Mouse (Mus musculus): ENCODE measurements around the gene Wdr31. TPM values are rescaled to one million over a fixed set of nuclear protein-coding genes. Genes with fewer than 3 reads are reported as not detected.

Wdr31 gene
- polyA plus RNA-seq, 1 experiment, result 0.51 TPM

DNA sequence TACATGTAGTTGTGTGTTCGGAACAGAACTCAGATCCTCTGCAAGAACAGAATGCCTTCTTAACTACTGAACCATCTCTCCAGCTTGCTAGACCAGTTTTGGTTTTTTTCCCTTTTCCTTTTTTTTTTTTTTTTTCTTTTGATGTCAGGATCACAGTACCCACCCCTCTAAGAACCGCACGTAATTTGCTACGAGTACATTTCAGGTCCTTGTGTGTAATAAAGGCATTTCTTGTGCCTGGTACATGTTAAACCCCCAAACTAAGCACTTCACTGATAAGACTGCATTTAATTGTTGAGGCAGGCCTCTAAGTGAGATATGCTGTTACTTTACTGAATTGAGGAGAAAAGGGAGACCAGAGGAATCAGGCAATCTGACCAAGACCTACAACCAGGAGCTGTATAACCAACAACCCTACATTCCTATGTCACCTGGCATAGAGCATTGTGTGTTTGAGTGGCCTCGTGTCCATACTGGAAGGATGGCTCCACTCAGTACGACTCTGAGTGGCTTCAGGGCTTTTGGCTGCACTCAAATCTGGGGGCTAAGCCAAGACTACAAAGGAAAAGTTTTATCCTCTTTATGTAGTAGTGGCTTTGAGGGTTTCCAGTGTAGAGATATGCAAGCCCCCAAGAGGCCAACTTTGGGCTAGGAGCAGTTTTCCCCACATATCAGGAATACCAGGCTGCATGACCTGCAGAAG is 7.0 kb upstream of the Wdr31 start:
- DNase-seq (ENCODE audit: low read depth in 1 of 2, low spot score in 2 of 2), result no peak
- H3K4me3 ChIP-seq (ENCODE audit: extremely low read depth, insufficient read depth, insufficient read length), result no peak overlapping the region
- H3K27ac ChIP-seq (ENCODE audit: insufficient read depth, low read length), result no peak overlapping the region
- peaks cover 13% of the 10 kb centered on the region for H3K4me1 ChIP-seq (ENCODE audit: control insufficient read depth, insufficient read depth, insufficient read length)
- H3K36me3 ChIP-seq (ENCODE audit: control insufficient read depth, insufficient read depth, low read length), result no peaks in the 10 kb centered on the region
- no peaks in the 10 kb centered on the region for H3K27me3 ChIP-seq (ENCODE audit: control insufficient read depth, insufficient read depth, low read length)
- no peak for TF ChIP-seq POLR2A (IDR thresholded peaks at IDR 0.05; ENCODE audit: low read depth, low read length)
- TF ChIP-seq CTCF (IDR thresholded peaks at IDR 0.05; ENCODE audit: extremely low read depth, insufficient read depth, insufficient read length, insufficient replicate concordance), result no peak
- WGBS, result 91% methylated on average over 6 of the region's 6 CpGs

DNA sequence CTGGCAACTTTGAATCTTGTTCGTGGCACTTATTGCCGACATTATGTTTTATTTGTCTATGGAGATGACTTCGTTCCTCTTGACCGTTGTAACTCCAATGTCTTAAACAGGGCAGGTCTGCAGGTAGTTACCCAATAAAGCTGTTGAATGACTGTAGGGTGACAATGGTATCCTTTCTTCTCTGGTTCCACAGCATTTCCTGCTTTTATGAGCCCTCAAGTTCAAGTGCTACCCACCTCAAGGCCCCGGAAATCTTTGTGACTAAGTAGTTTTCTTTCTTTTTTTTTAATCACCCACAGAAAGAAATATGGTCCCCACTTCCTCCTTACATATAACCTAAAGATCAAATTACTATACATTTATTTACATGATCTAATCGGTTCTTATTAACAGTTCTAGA is 5.1 kb upstream of the Wdr31 start:
- H3K27ac ChIP-seq (ENCODE audit: insufficient read depth, low read length), result no peak overlapping the region
- H3K4me3 ChIP-seq (ENCODE audit: extremely low read depth, insufficient read depth, insufficient read length), result no peak overlapping the region
- peaks cover 12% of the 10 kb centered on the region for H3K4me1 ChIP-seq (ENCODE audit: control insufficient read depth, insufficient read depth, insufficient read length)
- H3K36me3 ChIP-seq (ENCODE audit: control insufficient read depth, insufficient read depth, low read length), result no peaks in the 10 kb centered on the region
- 55% methylated on average over 6 of the region's 6 CpGs for WGBS
- no peaks in the 10 kb centered on the region for H3K27me3 ChIP-seq (ENCODE audit: control insufficient read depth, insufficient read depth, low read length)
- TF ChIP-seq CTCF (IDR thresholded peaks at IDR 0.05; ENCODE audit: extremely low read depth, insufficient read depth, insufficient read length, insufficient replicate concordance), result no peak
- TF ChIP-seq POLR2A (IDR thresholded peaks at IDR 0.05; ENCODE audit: low read depth, low read length), result no peak
- no peak for DNase-seq (ENCODE audit: low read depth in 1 of 2, low spot score in 2 of 2)

DNA sequence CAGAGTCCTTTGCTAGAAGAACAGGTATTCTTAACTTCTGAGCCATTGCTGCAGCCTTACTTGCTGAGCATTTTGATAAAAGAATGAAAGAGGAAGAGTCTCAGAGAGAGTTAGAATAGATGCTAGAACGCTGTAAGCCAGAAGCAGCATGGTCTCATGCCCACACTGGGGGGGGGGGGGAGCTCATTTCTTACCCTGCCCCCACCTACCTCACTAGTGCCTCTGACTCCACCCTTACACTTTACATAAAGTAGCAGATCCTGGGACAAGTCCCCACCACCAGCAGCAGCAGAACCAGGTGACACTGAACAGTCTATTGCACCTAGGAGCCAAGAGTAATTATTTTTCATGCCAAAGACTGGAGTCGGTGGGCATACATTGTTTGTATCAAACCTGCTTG is 4.4 kb upstream of the Wdr31 start:
- H3K27me3 ChIP-seq (ENCODE audit: control insufficient read depth, insufficient read depth, low read length), result no peaks in the 10 kb centered on the region
- 62% methylated on average over 2 of the region's 2 CpGs for WGBS
- no peak for TF ChIP-seq POLR2A (IDR thresholded peaks at IDR 0.05; ENCODE audit: low read depth, low read length)
- peaks cover 7% of the 10 kb centered on the region for H3K4me1 ChIP-seq (ENCODE audit: control insufficient read depth, insufficient read depth, insufficient read length)
- DNase-seq (ENCODE audit: low read depth in 1 of 2, low spot score in 2 of 2), result no peak
- no peak overlapping the region for H3K4me3 ChIP-seq (ENCODE audit: extremely low read depth, insufficient read depth, insufficient read length)
- no peak overlapping the region for H3K27ac ChIP-seq (ENCODE audit: insufficient read depth, low read length)
- H3K36me3 ChIP-seq (ENCODE audit: control insufficient read depth, insufficient read depth, low read length), result no peaks in the 10 kb centered on the region

DNA sequence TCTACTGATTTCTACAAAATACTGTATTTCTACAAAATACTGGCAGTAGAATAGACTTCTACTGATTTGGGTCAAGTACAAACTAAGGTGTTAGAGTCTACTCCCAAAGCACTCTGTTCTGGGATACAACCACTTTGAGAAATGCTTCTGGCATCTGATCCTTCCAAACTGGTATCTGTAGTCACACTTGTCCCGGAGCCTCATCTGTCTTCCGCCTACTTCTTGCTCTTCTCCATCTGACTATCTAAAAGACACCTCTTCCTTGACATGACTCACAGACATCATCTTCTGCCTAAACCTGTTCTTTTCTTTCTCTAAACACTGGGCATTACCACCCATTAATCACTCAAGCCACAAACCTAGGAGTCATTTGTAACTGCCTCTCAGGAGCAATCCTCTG is 1.4 kb upstream of the Wdr31 start:
- no peaks in the 10 kb centered on the region; the same call in 1 of the 2 replicates for H3K4me1 ChIP-seq (ENCODE audit: control insufficient read depth, insufficient read depth, insufficient read length)
- no peaks in the 10 kb centered on the region for H3K36me3 ChIP-seq (ENCODE audit: control insufficient read depth, insufficient read depth, low read length)
- TF ChIP-seq POLR2A (IDR thresholded peaks at IDR 0.05; ENCODE audit: low read depth, low read length) (no peak), CTCF (IDR thresholded peaks at IDR 0.05; ENCODE audit: extremely low read depth, insufficient read depth, insufficient read length, insufficient replicate concordance) (no peak)
- DNase-seq (ENCODE audit: low read depth in 1 of 2, low spot score in 2 of 2), result no peak
- H3K27ac ChIP-seq (ENCODE audit: insufficient read depth, low read length), result no peak overlapping the region
- WGBS, result 90% methylated on average over 2 of the region's 2 CpGs
- no peak overlapping the region for H3K4me3 ChIP-seq (ENCODE audit: extremely low read depth, insufficient read depth, insufficient read length)
- no peaks in the 10 kb centered on the region for H3K27me3 ChIP-seq (ENCODE audit: control insufficient read depth, insufficient read depth, low read length)

DNA sequence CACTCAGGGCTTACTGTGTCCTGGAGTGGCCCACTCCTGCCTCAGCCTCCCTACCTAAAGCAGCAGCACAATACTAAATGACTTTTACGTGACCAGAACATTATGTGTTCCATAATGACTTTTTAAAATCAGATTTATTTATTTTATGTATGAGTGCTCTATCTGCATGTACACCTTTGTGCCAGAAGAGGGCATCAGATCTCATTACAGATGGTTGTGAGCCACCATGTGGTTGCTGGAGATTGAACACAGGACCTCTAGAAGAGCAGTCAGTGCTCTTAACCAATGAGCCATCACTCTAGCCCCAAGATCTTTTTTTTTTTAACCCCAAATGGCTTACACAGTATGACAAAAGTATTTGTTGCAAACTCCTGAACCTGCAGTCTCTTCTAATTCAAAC is 2.5 kb downstream of the Wdr31 start:
- Histone ChIP-seq H3K4me3 (ENCODE audit: extremely low read depth, insufficient read depth, insufficient read length) (no peak overlapping the region), H3K4me1 (ENCODE audit: control insufficient read depth, insufficient read depth, insufficient read length) (no peaks in the 10 kb centered on the region; the same call in 1 of the 2 replicates), H3K27me3 (ENCODE audit: control insufficient read depth, insufficient read depth, low read length) (no peaks in the 10 kb centered on the region), H3K27ac (ENCODE audit: insufficient read depth, low read length) (no peak overlapping the region), H3K36me3 (ENCODE audit: control insufficient read depth, insufficient read depth, low read length) (no peaks in the 10 kb centered on the region)
- DNase-seq (ENCODE audit: low read depth in 1 of 2, low spot score in 2 of 2), result no peak
- 89% methylated on average over 1 of the region's 1 CpGs for WGBS
- TF ChIP-seq POLR2A (IDR thresholded peaks at IDR 0.05; ENCODE audit: low read depth, low read length), result no peak
- no peak for TF ChIP-seq CTCF (IDR thresholded peaks at IDR 0.05; ENCODE audit: extremely low read depth, insufficient read depth, insufficient read length, insufficient replicate concordance)

DNA sequence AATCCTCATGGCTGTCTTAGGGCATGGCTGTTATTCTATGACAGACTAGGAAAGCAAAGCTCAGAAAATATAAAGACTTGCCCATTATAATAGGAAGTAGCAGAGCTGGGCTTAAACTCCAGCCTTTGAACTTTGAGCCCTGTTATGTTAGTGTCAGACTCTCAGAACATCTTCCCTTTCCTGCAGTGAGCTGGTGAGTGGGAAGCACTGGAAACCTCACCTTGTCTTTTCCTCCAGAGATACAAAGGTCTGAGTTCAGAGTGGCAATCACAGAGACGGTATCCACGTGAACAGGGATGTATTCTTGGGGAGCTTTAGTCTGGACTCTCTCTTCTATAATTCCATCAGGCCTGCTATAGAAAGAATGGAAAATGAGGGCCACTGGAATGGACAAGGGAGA is 7.6 kb downstream of the Wdr31 start:
- TF ChIP-seq POLR2A (IDR thresholded peaks at IDR 0.05; ENCODE audit: low read depth, low read length), result no peak
- TF ChIP-seq CTCF (IDR thresholded peaks at IDR 0.05; ENCODE audit: extremely low read depth, insufficient read depth, insufficient read length, insufficient replicate concordance), result no peak
- Histone ChIP-seq H3K27me3 (ENCODE audit: control insufficient read depth, insufficient read depth, low read length) (no peaks in the 10 kb centered on the region), H3K4me1 (ENCODE audit: control insufficient read depth, insufficient read depth, insufficient read length) (no peaks in the 10 kb centered on the region), H3K36me3 (ENCODE audit: control insufficient read depth, insufficient read depth, low read length) (no peaks in the 10 kb centered on the region), H3K4me3 (ENCODE audit: extremely low read depth, insufficient read depth, insufficient read length) (no peak overlapping the region), H3K27ac (ENCODE audit: insufficient read depth, low read length) (no peak overlapping the region)
- no peak for DNase-seq (ENCODE audit: low read depth in 1 of 2, low spot score in 2 of 2)
- 94% methylated on average over 2 of the region's 2 CpGs for WGBS

DNA sequence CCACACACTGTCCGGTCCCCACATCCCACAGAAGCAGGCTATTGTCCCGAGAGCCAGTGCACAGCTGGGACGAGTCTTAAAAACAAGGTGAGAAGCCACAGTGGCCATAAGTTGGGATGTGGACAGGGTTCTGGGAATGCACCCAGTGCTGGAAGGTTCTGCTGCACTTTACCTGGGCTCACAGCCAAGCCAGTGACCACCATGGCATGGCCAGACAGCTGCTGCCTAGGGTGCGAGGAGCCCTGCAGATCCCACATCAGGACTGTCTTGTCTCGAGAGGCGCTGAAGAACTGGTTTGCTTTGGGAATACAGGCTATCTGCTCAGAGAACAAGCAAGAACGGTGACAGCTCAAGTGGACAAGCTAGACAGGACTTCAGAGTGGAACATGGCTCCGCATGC is 10.3 kb downstream of the Wdr31 start:
- no peak for TF ChIP-seq POLR2A (IDR thresholded peaks at IDR 0.05; ENCODE audit: low read depth, low read length)
- no peak for TF ChIP-seq CTCF (IDR thresholded peaks at IDR 0.05; ENCODE audit: extremely low read depth, insufficient read depth, insufficient read length, insufficient replicate concordance)
- WGBS, result 95% methylated on average over 8 of the region's 8 CpGs
- DNase-seq (ENCODE audit: low read depth in 1 of 2, low spot score in 2 of 2), result no peak
- no peak overlapping the region; the same call in 1 of the 2 replicates for H3K27ac ChIP-seq (ENCODE audit: insufficient read depth, low read length)
- H3K4me3 ChIP-seq (ENCODE audit: extremely low read depth, insufficient read depth, insufficient read length), result no peak overlapping the region
- no peaks in the 10 kb centered on the region for H3K4me1 ChIP-seq (ENCODE audit: control insufficient read depth, insufficient read depth, insufficient read length)
- H3K27me3 ChIP-seq (ENCODE audit: control insufficient read depth, insufficient read depth, low read length), result no peaks in the 10 kb centered on the region
- no peaks in the 10 kb centered on the region for H3K36me3 ChIP-seq (ENCODE audit: control insufficient read depth, insufficient read depth, low read length)

Measured in spleen, adult 2 months (tissue).